Mouse (Mus musculus) forebrain, embryonic 14.5 days (tissue): Measurements from ENCODE around the gene Dyrk1a. TPM values are rescaled to one million over a fixed set of nuclear protein-coding genes. Genes with fewer than 3 reads are reported as not detected.

Experiments
- ATAC-seq: fragments of 200-750 bp; cut with Nextera tagmentation; 2 replicates; pipeline ENCODE4 v1.8.0; 2017; ENCODE audit warnings: mild to moderate bottlenecking, moderate library complexity
- DNase-seq: peaks from one replicate; pipeline ENCODE4 v3.0.0-alpha.2; 2015; ENCODE audit warnings: low spot score
- H3K27ac ChIP-seq: fragments of 300-500 bp; sonication (generic); 2 replicates; pipeline ENCODE4 v1.5.1; 2014; ENCODE audit warnings: low read depth, mild to moderate bottlenecking, control low read depth, low read length, moderate library complexity
- H3K27me3 ChIP-seq: fragments of 300-500 bp; sonication (generic); replicated peaks from 2 replicates; pipeline ENCODE4 v1.6.1; 2014; ENCODE audit warnings: low read length, control low read depth, mixed read lengths; ENCODE audit not compliant: control insufficient read depth, insufficient read depth
- H3K36me3 ChIP-seq: fragments of 300-500 bp; sonication (generic); 2 replicates; pipeline ENCODE4 v1.6.1; 2014; ENCODE audit warnings: low read length, control low read depth; ENCODE audit not compliant: control insufficient read depth, insufficient read depth
- H3K4me1 ChIP-seq: fragments of 300-500 bp; sonication (generic); 2 replicates; pipeline ENCODE4 v1.6.1; 2014; ENCODE audit warnings: antibody characterized with exemption, low read length, control low read depth; ENCODE audit not compliant: control insufficient read depth, insufficient read depth
- H3K4me2 ChIP-seq: fragments of 300-500 bp; sonication (generic); 2 replicates; pipeline ENCODE4 v1.6.1; 2014; ENCODE audit warnings: mild to moderate bottlenecking, control low read depth, low read length
- H3K4me3 ChIP-seq: fragments of 300-500 bp; sonication (generic); 2 replicates; pipeline ENCODE4 v1.5.1; 2014; ENCODE audit warnings: low read depth, low read length, control low read depth
- H3K9ac ChIP-seq: fragments of 300-500 bp; sonication (generic); 2 replicates; pipeline ENCODE4 v1.6.1; 2014; ENCODE audit warnings: mild to moderate bottlenecking, low read length, control low read depth, moderate library complexity
- H3K9me3 ChIP-seq: fragments of 300-500 bp; sonication (generic); replicated peaks from 2 replicates; pipeline ENCODE4 v1.6.1; 2016; ENCODE audit warnings: low read length, control low read depth, mixed read lengths; ENCODE audit not compliant: control insufficient read depth
- WGBS: fragments of 180-500 bp; shearing (Covaris S2); extraction: QIAGEN DNeasy Blood & Tissue Kit; methylation state at CpG from one replicate; pipeline ENCODE4 v1.1.7; 2014; 5-methylcytosine and 5-hydroxymethylcytosine counted together
- polyA plus RNA-seq: library from polyadenylated mRNA; unstranded; fragments of >200 nt; fragmentation: Nextera tagmentation; extraction: Ambion mirVana; gene quantifications from 2 replicates; pipeline ENCODE4 v1.2.1, GENCODE M21; 2014

The Dyrk1a gene
- polyA plus RNA-seq, 1 experiment from 2014 or later: 15.6 TPM

DNA sequence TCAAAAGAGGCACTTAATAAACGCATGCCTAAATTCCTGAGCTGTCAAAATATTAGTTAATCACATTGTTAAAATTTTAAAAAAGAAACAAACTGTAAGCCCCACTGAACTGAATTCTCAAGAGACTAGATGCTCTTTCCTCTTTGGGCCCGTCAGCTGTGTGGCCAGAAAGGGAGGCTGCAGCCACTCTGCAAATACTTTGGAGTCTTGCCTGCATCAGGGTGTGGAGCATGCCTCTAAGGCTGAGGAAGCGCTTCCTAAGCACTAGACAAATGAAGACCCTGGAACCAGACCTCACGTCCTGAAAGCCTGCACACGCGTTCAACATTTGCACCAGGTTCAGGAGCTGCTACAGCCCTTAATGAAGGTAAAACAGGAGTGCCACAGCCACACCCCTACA lies 36.1 kb upstream of the Dyrk1a start:
- 77% methylated on average over 6 of the region's 6 CpGs for WGBS
- Histone ChIP-seq H3K4me1 (no peaks in the 10 kb centered on the region), H3K9me3 (no peaks in the 10 kb centered on the region), H3K4me3 (no peak overlapping the region), H3K9ac (no peak overlapping the region), H3K27me3 (no peaks in the 10 kb centered on the region), H3K27ac (no peak overlapping the region), H3K4me2 (no peak overlapping the region), H3K36me3 (no peaks in the 10 kb centered on the region)
- ATAC-seq (no peak), DNase-seq (no peak)

DNA sequence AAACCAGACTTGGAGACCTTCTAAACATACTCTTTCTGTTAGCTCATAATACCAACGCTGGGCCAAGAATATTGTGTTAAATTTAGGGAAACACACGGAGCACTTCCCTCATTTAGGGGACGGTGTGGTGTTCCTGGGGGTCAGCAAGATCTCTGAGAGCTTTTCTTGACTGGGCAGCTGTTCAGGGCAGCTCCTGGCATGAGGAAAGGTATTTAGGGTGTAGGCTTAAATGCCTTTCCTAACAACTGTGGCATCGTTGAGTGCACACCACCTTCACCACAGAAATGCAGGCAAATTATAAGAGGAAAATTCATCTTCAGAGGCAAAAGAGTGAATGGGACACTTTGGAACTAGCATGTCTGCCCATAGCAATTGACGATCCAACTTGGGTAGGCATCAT lies 34.1 kb upstream of the Dyrk1a start:
- no peak for ATAC-seq
- H3K36me3 ChIP-seq: no peaks in the 10 kb centered on the region
- H3K27me3 ChIP-seq: no peaks in the 10 kb centered on the region
- H3K4me1 ChIP-seq: no peaks in the 10 kb centered on the region
- H3K4me3 ChIP-seq: no peak overlapping the region
- H3K27ac ChIP-seq: no peak overlapping the region
- no peak for DNase-seq
- WGBS: 94% methylated on average over 5 of the region's 5 CpGs
- H3K9ac ChIP-seq: no peak overlapping the region
- H3K4me2 ChIP-seq: no peak overlapping the region
- no peaks in the 10 kb centered on the region for H3K9me3 ChIP-seq

- ATAC-seq (no peak), DNase-seq (no peak)
- Histone ChIP-seq H3K4me2 (no peak overlapping the region), H3K9ac (no peak overlapping the region), H3K4me1 (no peaks in the 10 kb centered on the region), H3K36me3 (no peaks in the 10 kb centered on the region), H3K4me3 (no peak overlapping the region), H3K27ac (no peak overlapping the region), H3K27me3 (no peaks in the 10 kb centered on the region), H3K9me3 (no peaks in the 10 kb centered on the region)
- WGBS: 91% methylated on average over 7 of the region's 7 CpGs
These were observed 33.2 kb upstream of the Dyrk1a start for GRCm38 (mm10) chr16:94536417-94537158.

DNA sequence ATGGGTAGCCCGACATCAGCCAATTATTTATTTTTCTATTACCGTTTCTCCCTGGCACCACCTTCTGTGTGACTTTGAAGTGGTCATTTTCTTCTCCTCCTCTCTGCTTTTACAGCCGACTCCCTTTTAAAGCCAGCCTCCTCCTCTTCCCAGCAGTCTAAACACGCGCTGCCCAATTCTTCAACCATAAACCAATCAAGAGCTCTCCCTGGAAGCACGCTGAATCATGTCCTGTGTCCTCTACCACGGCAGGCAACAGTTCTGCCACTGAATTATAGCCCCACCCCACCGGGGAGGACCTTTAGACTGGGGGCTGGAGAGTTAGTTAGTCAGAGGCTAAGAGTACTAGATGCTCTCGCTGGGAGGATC lies 32.7 kb upstream of the Dyrk1a start:
- DNase-seq (no peak), ATAC-seq (no peak)
- H3K4me1 ChIP-seq: no peaks in the 10 kb centered on the region
- no peak overlapping the region for H3K9ac ChIP-seq
- WGBS: 79% methylated on average over 9 of the region's 9 CpGs
- no peaks in the 10 kb centered on the region for H3K27me3 ChIP-seq
- no peaks in the 10 kb centered on the region for H3K36me3 ChIP-seq
- H3K4me2 ChIP-seq: no peak overlapping the region
- H3K27ac ChIP-seq: no peak overlapping the region
- H3K9me3 ChIP-seq: no peaks in the 10 kb centered on the region
- no peak overlapping the region for H3K4me3 ChIP-seq

DNA sequence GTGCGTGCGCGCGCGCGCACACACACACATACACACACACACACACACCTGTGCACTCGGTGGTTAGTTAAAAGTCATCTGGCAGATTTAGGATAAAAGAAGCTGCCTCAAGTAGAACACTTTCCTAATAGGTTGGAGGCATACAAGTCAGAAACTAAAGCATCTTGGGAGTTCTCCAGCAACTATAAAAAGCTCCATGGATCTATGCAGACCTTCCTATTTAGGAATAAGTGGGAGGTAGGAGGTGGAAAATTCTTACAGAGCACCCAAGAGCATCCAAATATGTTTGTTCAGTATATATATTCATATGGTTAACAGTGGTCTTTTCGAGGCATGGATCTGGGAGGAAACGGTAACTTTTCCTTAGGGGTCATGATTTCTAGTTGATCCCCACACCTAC lies 29.7 kb upstream of the Dyrk1a start:
- H3K27ac ChIP-seq: no peak overlapping the region
- no peaks in the 10 kb centered on the region for H3K27me3 ChIP-seq
- H3K4me2 ChIP-seq: no peak overlapping the region
- no peak for ATAC-seq
- H3K4me3 ChIP-seq: no peak overlapping the region
- WGBS: 96% methylated on average over 9 of the region's 9 CpGs
- H3K9me3 ChIP-seq: no peaks in the 10 kb centered on the region
- no peaks in the 10 kb centered on the region for H3K36me3 ChIP-seq
- no peaks in the 10 kb centered on the region for H3K4me1 ChIP-seq
- H3K9ac ChIP-seq: no peak overlapping the region
- DNase-seq: no peak

DNA sequence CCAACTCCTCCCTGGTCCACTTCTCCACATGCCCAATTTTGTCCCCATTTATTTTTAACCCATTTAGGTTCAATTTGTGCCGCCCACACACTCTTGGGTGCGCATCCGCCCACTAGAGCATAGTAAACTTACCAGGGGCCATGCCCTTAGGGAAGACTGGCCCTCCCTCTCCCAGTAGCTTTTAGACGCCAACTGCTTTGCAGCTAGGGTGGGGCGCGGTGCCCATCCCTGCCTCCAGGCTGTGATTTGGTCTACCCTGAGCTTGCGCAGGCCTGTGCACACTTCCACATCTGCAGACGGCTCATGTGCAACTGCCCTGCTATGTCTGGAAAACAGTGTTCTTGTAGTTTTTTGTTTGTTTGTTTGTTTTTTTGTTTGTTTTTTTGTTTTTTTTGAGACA lies 26.9 kb upstream of the Dyrk1a start:
- Histone ChIP-seq H3K4me2 (no peak overlapping the region), H3K27ac (no peak overlapping the region), H3K9me3 (no peaks in the 10 kb centered on the region), H3K36me3 (no peaks in the 10 kb centered on the region), H3K27me3 (no peaks in the 10 kb centered on the region), H3K4me3 (no peak overlapping the region), H3K9ac (no peak overlapping the region), H3K4me1 (no peaks in the 10 kb centered on the region)
- DNase-seq: no peak
- no peak for ATAC-seq
- WGBS: 89% methylated on average over 8 of the region's 8 CpGs

- Histone ChIP-seq H3K27ac (no peak overlapping the region), H3K4me3 (no peak overlapping the region), H3K4me2 (no peak overlapping the region), H3K4me1 (no peaks in the 10 kb centered on the region), H3K9ac (no peak overlapping the region), H3K27me3 (no peaks in the 10 kb centered on the region), H3K36me3 (no peaks in the 10 kb centered on the region), H3K9me3 (no peaks in the 10 kb centered on the region)
- ATAC-seq: no peak
- no peak for DNase-seq
- 71% methylated on average over 11 of the region's 11 CpGs for WGBS
These were observed 25.2 kb upstream of the Dyrk1a start for GRCm38 (mm10) chr16:94544540-94545105.

DNA sequence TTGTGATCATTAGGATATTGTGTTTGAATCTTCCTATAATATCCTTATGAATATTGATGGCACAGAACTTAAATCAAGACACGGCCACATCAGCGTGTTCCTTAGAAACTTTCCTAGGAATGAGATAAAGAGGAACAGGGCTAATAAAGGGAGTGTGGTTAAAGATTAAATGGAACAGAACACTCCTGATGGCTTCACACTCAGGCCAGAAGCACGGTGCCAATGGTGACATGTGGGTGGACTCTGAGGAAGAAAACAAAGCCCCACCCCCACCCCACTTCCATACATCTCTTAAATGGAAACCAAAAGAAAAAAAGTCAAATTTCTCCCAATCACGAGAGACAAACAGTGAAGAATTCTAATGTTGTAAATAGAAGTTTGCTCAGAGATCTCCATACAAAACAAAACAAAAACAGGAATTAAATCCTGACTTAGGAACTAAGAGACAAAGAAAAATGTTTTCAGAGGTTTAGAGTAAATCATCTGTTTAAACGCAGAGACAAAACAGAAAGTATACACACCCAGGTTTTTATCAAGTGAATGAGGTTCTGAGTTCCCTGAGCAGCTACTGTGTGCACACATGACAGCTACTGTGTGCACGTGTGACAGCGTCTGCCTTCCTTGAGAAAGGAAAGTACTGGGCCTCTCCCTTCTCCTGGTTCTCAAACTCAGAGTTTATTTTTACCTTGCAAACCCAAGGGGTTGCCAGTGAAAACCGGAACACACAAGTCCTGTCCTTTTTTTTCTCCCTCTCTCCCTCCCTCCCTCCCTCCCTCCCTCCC lies 23.8 kb upstream of the Dyrk1a start:
- DNase-seq: no peak
- H3K36me3 ChIP-seq: no peaks in the 10 kb centered on the region
- H3K4me3 ChIP-seq: no peak overlapping the region
- H3K4me2 ChIP-seq: no peak overlapping the region
- no peak overlapping the region for H3K27ac ChIP-seq
- H3K9ac ChIP-seq: no peak overlapping the region
- no peaks in the 10 kb centered on the region for H3K27me3 ChIP-seq
- H3K4me1 ChIP-seq: no peaks in the 10 kb centered on the region
- no peak for ATAC-seq
- no peaks in the 10 kb centered on the region for H3K9me3 ChIP-seq
- 61% methylated on average over 8 of the region's 8 CpGs for whole genome bisulfite sequencing

- Histone ChIP-seq H3K9ac (no peak overlapping the region), H3K27me3 (no peaks in the 10 kb centered on the region), H3K27ac (no peak overlapping the region), H3K4me1 (no peaks in the 10 kb centered on the region), H3K4me3 (no peak overlapping the region), H3K9me3 (no peaks in the 10 kb centered on the region), H3K36me3 (no peaks in the 10 kb centered on the region), H3K4me2 (no peak overlapping the region)
- DNase-seq (no peak), ATAC-seq (no peak)
- WGBS: 85% methylated on average over 10 of the region's 10 CpGs
These were observed 20.0 kb upstream of the Dyrk1a start for GRCm38 (mm10) chr16:94549813-94550212.
